Mouse (Mus musculus) left cerebral cortex, postnatal 10 days (tissue): ENCODE data around the gene Slc8b1. TPM values are rescaled to one million over a fixed set of nuclear protein-coding genes. Genes with fewer than 3 reads are reported as not detected.
"Not testable (repeated sequence)": the region's sequence is repeated elsewhere in the genome, so short reads cannot be mapped to it uniquely, and the experiment has no call there.

Experiments used
- DNase-seq, 2 experiments: peaks; one replicate each; pipeline ENCODE4 v3.0.0; 2021 to 2022; ENCODE audit warnings: low spot score in 2 of 2, mixed read lengths in 1 of 2; ENCODE audit errors: extremely low spot score in 1 of 2
- intact Hi-C: fragments of 180-260 bp; cut with DNase I; formaldehyde crosslinking; loops from one replicate; pipeline ENCODE4 v1.15.1; 2025
- total RNA-seq, 2 experiments: library from RNA; stranded (reverse); gene quantifications; 2 replicates each; pipeline ENCODE4 v1.2.3; 2021

Slc8b1 gene
- total RNA-seq, 2 experiments from 2014 or later: 3.5 to 4.0 TPM

- intact Hi-C loops: no loop called here
- DNase-seq: no peak
These were observed 17.0 kb upstream of the Slc8b1 start for GRCm38 (mm10) chr5:120493873-120494395.

GRCm38 (mm10) chr5:120495064-120495702, 15.8 kb upstream of the Slc8b1 start:
- DNase-seq: no peak
- intact Hi-C loops: no loop called here

DNA sequence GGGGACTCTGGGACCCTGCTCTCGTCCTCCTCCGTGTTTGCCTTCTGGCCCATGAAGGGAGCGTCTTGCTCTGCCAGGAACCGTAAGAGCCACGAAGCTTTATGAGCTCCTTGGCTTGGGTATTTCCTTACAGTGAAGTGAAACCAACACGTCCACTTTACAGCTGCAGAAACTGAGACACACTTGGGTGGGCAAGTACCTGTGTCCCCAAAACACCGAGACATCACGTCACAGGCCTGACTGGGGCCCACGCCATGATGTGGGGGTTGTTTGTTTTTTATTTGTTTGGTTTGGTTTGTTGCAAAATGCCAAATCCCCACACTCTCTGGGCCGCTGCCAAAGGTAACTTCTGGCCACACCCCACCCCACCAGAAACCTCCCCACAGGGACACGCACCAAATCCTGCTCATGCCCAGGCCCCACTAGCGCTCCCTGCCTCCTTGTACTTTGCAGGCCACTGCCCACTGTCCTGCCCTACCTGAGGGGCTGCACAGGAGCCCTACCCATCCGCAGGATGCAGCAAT, 15.2 kb upstream of the Slc8b1 start:
- DNase-seq: no peak
- intact Hi-C loops: no loop called here

- intact Hi-C loops: no loop called here
- DNase-seq: no peak
These were observed 13.9 kb upstream of the Slc8b1 start for GRCm38 (mm10) chr5:120497071-120497470.

DNA sequence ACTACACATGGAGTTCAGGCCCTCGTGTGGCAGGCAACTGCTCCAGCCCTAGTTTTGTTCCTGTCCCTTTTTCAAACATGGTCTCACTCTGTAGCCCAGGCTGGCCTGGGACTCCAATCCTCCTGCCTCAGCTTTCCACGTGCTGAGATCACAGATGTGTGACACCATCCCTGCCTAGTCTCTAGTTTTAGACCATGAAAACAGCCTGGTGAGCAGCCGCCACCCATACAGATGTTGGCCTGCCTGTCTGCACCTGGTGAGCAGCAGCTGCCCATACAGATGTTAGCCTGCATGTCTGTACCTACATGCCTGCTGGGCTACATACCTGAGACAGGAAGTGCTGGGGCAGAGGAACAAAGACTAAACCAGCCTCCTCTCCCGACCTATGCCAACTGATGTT, 11.8 kb upstream of the Slc8b1 start:
- intact Hi-C loops: no loop called here
- no peak for DNase-seq

- DNase-seq, intact Hi-C loops: not testable (repeated sequence)
These were observed 10.4 kb upstream of the Slc8b1 start for GRCm38 (mm10) chr5:120500609-120501008.

DNA sequence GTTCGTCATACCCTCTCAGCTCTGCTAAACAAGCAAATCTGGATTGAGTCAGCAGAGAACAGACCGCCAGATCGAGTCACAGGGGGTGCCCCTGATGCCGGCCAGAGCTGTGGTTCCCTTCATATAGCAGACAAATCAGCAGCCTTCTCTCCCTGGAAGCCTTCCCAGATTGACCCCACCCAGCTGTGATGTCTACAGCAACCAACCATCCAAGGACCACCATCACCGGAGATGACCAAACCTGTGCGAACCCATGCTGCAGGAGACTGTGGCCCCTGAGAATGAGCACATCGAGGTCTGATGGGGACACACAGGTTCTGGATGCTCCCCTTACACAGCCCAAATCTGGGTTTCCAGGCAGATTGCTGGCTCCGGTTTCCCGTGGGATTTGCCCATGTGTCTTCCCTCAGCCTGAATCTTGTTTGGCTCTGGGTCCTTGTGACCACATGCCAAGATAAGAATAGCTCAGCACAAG, 8.8 kb upstream of the Slc8b1 start:
- DNase-seq: peak; percentile 49 to 63
- intact Hi-C loops: no loop called here

DNA sequence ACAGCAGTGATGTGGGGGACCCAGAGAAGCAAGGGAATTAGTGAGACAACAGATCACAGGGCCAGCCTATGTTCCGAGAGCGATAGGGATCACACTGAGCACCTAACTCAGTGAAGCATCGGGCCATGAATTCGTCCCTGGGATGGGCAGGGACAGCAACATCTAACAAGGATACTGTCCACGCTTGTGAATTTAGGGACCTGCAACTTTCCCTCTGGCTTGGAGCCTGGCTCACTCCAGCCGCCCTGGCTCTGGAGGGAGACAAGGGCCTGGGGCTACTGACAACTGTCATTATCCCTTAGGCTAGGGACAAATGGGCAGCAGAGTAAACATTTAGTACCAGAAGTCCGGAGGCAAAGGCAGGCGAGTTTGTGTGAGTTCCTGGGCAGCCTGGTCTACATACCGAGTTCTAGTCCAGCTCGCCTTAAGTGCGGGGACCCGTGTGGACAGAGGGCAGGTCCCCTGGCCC, 8.3 kb upstream of the Slc8b1 start:
- intact Hi-C loops: no loop called here
- DNase-seq: no peak

GRCm38 (mm10) chr5:120503144-120503795, 7.7 kb upstream of the Slc8b1 start, which contains the start of gene Plbd2:
TSS of gene Plbd2 (minus strand) at chr5:120503625.
- DNase-seq: peak; percentile 79 to 90
- intact Hi-C loops: no loop called here

GRCm38 (mm10) chr5:120505368-120505767, 5.6 kb upstream of the Slc8b1 start:
- intact Hi-C loops: loop anchor here (2.0 kb wide), 1 partner anchor 99 kb away; no protein-coding TSS in a partner anchor
- peak in 1 of 2 experiments; percentile 79 for DNase-seq

- intact Hi-C loops: loop anchor here (2.0 kb wide), 1 partner anchor 99 kb away; no protein-coding TSS in a partner anchor
These were observed 5.2 kb upstream of the Slc8b1 start for GRCm38 (mm10) chr5:120505781-120506180.

GRCm38 (mm10) chr5:120506490-120506889, 4.5 kb upstream of the Slc8b1 start:
- intact Hi-C loops: no loop called here
- DNase-seq: no peak

More at GRCm38 (mm10) chr5:120505781-120506180, 5.2 kb upstream of the Slc8b1 start:
- no peak for DNase-seq

- intact Hi-C loops: no loop called here
- no peak for DNase-seq
These were observed 3.7 kb upstream of the Slc8b1 start for GRCm38 (mm10) chr5:120507311-120507710.

DNA sequence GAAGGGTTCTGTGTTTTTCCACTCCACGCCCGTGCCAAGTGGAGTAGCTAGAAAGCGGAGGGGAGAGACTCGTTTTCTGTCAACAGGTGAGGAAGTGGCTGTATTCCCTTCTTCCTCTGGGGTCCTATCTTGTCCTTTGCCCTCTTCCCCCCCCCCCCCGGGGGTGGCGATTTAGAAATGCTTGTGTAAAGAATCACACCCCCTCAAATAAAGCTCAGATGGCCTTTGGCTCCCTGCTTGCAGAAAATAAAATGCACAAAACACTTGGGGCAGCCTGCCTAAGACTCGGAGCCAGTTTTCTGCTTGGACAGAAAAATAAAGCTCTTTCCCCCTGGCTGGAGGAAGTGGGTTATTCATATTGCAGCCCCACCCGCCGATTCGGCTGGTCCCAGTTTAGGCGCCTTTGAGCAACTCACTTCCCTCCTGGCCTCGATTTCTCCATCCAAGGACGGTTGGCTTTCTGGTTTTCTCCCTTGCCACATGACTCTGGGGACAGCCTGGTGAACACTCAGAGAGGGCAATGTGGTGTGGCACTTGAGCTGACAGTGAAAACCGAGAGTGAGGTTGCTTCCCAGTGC, 764 bp downstream of the Slc8b1 start:
- intact Hi-C loops: no loop called here
- DNase-seq: no peak

DNA sequence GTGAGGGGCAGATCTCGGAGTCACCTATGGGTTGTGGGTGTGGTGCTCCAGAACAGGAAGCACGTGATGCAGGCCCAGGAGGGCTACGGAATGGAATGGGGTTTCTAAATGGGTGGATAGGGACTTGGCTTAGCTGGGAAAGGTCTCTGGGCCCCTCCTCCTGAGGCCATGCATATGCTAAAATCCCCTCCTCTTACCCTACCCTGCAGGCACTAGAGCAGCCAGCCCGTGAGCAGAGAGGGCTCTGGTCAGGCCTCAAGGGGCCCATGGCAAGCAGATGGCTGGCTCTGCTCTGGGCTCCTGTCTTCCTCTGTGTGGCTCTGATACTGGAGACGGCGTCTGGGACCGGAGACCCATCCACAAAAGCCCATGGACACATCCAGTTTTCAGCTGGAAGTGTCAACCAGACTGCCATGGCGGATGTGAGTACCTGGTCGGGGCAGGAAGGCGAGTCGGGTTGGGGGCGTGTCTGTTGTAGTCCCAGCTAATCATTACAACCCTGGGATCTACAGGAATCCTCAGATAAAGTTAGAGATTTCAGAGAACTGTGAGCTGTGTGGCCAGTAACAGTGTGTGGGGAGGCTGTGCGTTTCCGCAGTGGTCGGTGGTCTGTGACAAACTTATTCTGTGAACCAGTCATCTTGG, 2.1 kb downstream of the Slc8b1 start:
- no peak for DNase-seq
- intact Hi-C loops: no loop called here

- intact Hi-C loops: no loop called here
- DNase-seq: no peak
These were observed 3.2 kb downstream of the Slc8b1 start for GRCm38 (mm10) chr5:120514031-120514677.

- DNase-seq: peak in 1 of 2 experiments; percentile 80
- intact Hi-C loops: no loop called here
These were observed 3.8 kb downstream of the Slc8b1 start for GRCm38 (mm10) chr5:120514754-120515153.

DNA sequence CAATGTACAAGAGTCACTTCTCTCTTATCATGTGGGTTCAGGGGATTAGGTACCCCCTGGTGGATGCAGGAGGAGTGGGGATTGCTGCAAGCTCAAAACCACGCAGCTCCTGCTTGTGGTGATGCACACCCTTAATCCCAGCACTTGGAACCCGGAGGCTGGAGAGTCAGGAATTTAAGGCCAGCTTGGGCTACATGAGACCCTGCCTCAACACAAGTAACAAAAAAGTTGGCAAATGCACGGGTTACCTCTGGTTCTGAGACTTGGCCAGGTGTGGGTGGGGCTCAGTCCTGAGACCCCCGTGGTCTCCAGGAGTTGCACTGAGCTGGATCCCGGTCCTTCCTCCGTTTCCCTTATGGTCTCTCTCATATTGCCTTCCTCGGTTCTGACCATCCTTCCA, 4.5 kb downstream of the Slc8b1 start:
- DNase-seq: no peak
- intact Hi-C loops: no loop called here
